Mouse (Mus musculus) retina, postnatal 1 day (tissue): ENCODE data around the gene Med22.
"Not testable (repeated sequence)": the region's sequence is repeated elsewhere in the genome, so short reads cannot be mapped to it uniquely, and the experiment has no call there.

Experiments used
- DNase-seq: peaks from one replicate; pipeline ENCODE4 v3.0.0-alpha.2; 2012

The Med22 gene

GRCm38 (mm10) chr2:26915927-26916728 is 5.7 kb upstream of the Med22 start, which contains the start of the genes Surf2 and Surf1:
TSS of gene Surf2 (plus strand) at chr2:26916367.
TSS of gene Surf1 (minus strand) at chr2:26916530.
- DNase-seq, result peak; percentile 91

GRCm38 (mm10) chr2:26914148-26914941 is 3.9 kb upstream of the Med22 start:
- no peak for DNase-seq

GRCm38 (mm10) chr2:26913416-26914147 is 3.1 kb upstream of the Med22 start:
- no peak for DNase-seq

GRCm38 (mm10) chr2:26912253-26912770 is 1.8 kb upstream of the Med22 start:
- DNase-seq, result no peak

- peak; percentile 87 for DNase-seq
Measured at GRCm38 (mm10) chr2:26910994-26911765, 703 bp upstream of the Med22 start.

GRCm38 (mm10) chr2:26909387-26909784 is 1.1 kb downstream of the Med22 start:
- no peak for DNase-seq

- no peak for DNase-seq
Measured at GRCm38 (mm10) chr2:26908710-26909386, 1.6 kb downstream of the Med22 start.

- DNase-seq, result peak; percentile 64
Measured at GRCm38 (mm10) chr2:26907109-26907508, 3.4 kb downstream of the Med22 start.

- no peak for DNase-seq
Measured at GRCm38 (mm10) chr2:26906431-26906830, 4.0 kb downstream of the Med22 start.

GRCm38 (mm10) chr2:26905936-26906335 is 4.5 kb downstream of the Med22 start:
- no peak for DNase-seq

GRCm38 (mm10) chr2:26903311-26903710 is 7.2 kb downstream of the Med22 start:
- DNase-seq, result no peak

GRCm38 (mm10) chr2:26902467-26903220 is 7.8 kb downstream of the Med22 start, which contains the start of gene Surf6:
TSS of gene Surf6 (minus strand) at chr2:26902879.
- DNase-seq, result peak; percentile 98

- peak; percentile 3 for DNase-seq
Measured at GRCm38 (mm10) chr2:26901834-26902400, 8.6 kb downstream of the Med22 start.

GRCm38 (mm10) chr2:26900731-26901130 is 9.7 kb downstream of the Med22 start:
- DNase-seq, result no peak

GRCm38 (mm10) chr2:26895898-26896297 is 14.6 kb downstream of the Med22 start:
- no peak for DNase-seq

GRCm38 (mm10) chr2:26886170-26886569 is 24.3 kb downstream of the Med22 start:
- not testable (repeated sequence) for DNase-seq

GRCm38 (mm10) chr2:26885541-26885940 is 24.9 kb downstream of the Med22 start:
- DNase-seq, result not testable (repeated sequence)

GRCm38 (mm10) chr2:26878571-26878970 is 31.9 kb downstream of the Med22 start:
- no peak for DNase-seq

GRCm38 (mm10) chr2:26870666-26871065 is 39.8 kb downstream of the Med22 start:
- no peak for DNase-seq

GRCm38 (mm10) chr2:26864879-26865278 is 45.6 kb downstream of the Med22 start, which contains the start of gene Abo:
TSS of gene Abo (minus strand) at chr2:26864979.
- DNase-seq, result no peak
